Mouse (Mus musculus) spleen, adult 2 months (tissue): ENCODE measurements at regions not wholly inside any gene's neighbourhood (a gene's known extent, or its start where the extent isn't known, plus 50 kb on each side); places are given as distances from the start of the nearest gene placed in this dataset.
"Not testable (repeated sequence)": the region's sequence is repeated elsewhere in the genome, so short reads cannot be mapped to it uniquely, and the experiment has no call there.

Experiments used
- DNase-seq, 2 experiments: peaks; one replicate each; pipeline versions ENCODE4 v3.0.0 to v3.0.0-alpha.2; 2012 to 2021; ENCODE audit warnings: low spot score in 2 of 2, low read depth in 1 of 2
- H3K27ac ChIP-seq: fragments of 200-500 bp; 2 replicates; pipeline ENCODE4 v1.5.1; 2012; ENCODE audit warnings: low read length, inconsistent platforms; ENCODE audit not compliant: insufficient read depth
- H3K27me3 ChIP-seq: fragments of 200-500 bp; 2 replicates; pipeline ENCODE4 v1.6.1; 2012; ENCODE audit warnings: mild to moderate bottlenecking, moderate library complexity, low read length, inconsistent platforms; ENCODE audit not compliant: control insufficient read depth, insufficient read depth
- H3K36me3 ChIP-seq: fragments of 200-500 bp; 2 replicates; pipeline ENCODE4 v1.6.1; 2012; ENCODE audit warnings: mild to moderate bottlenecking, low read length, inconsistent platforms; ENCODE audit not compliant: control insufficient read depth, insufficient read depth
- H3K4me1 ChIP-seq: fragments of 200-500 bp; 2 replicates; pipeline ENCODE4 v1.6.1; 2011; ENCODE audit warnings: inconsistent platforms; ENCODE audit not compliant: control insufficient read depth, insufficient read depth, insufficient read length
- H3K4me3 ChIP-seq: fragments of 200-500 bp; 2 replicates; pipeline ENCODE4 v1.5.1; 2011; ENCODE audit warnings: mild to moderate bottlenecking, inconsistent platforms; ENCODE audit not compliant: insufficient read depth, insufficient read length; ENCODE audit errors: extremely low read depth
- CTCF ChIP-seq: fragments of 200-500 bp; IDR thresholded peaks from 2 replicates; pipeline ENCODE4 v1.5.1; 2011; ENCODE audit warnings: mild to moderate bottlenecking, inconsistent platforms; ENCODE audit not compliant: insufficient read depth, insufficient read length, insufficient replicate concordance; ENCODE audit errors: extremely low read depth
- POLR2A ChIP-seq: fragments of 200-500 bp; IDR thresholded peaks from 2 replicates; pipeline ENCODE4 v1.6.1; 2011; ENCODE audit warnings: low read depth, low read length, inconsistent platforms
- WGBS: fragments of 180-500 bp; shearing (Covaris S2); methylation state at CpG from one replicate; pipeline ENCODE4 v1.1.7; 2018; 5-methylcytosine and 5-hydroxymethylcytosine counted together

DNA sequence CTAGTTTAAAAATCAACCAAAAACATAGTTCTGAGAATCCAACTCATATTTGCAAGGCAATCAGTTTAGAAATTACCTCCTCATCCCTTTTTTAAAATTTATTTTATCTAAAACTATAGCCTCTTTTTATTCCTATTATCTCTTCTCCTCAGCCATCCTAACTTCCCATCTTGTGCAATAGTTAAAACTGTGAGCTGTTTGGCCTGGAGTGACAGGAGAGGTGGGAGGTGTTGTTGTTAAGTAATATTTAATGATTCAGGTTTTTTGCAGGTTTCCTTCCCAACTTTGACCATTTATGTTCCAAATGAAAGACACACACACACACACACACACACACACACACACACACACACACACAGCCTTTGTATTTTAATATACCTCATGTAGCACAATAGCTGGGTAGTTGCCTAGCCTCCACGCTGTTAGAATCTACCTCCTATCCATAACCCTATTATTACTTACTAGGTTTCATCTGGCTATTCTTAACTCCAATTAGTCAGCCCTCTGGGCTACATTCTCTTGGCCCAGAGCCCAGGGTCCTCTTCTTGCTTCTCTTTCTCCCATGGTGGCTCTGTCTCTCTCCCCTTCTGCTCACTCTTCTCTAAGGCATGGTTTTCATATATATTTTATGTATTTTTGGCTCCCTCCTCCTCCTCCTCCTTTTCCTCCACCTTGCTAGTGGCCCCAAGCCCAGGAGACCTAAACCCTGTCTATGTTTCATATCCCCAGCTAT lies 113.5 kb downstream of the Olfr721-ps1 start:
- no peak for DNase-seq
- Histone ChIP-seq H3K27ac (no peak overlapping the region), H3K36me3 (no peaks in the 10 kb centered on the region), H3K27me3 (no peaks in the 10 kb centered on the region), H3K4me3 (no peak overlapping the region), H3K4me1 (peaks cover 4% of the 10 kb centered on the region; the same call in 1 of the 2 replicates)
- TF ChIP-seq CTCF (no peak), POLR2A (no peak)
- 74% methylated on average over 1 of the region's 1 CpGs for WGBS

- Histone ChIP-seq H3K27me3 (no peaks in the 10 kb centered on the region), H3K4me1 (peaks cover 4% of the 10 kb centered on the region; the same call in 1 of the 2 replicates), H3K27ac (no peak overlapping the region), H3K36me3 (no peaks in the 10 kb centered on the region), H3K4me3 (no peak overlapping the region)
- WGBS = 52% methylated on average over 2 of the region's 2 CpGs
- no peak for TF ChIP-seq CTCF
- no peak for TF ChIP-seq POLR2A
- no peak for DNase-seq
Observed at GRCm38 (mm10) chr14:14515363-14515762, 114.3 kb downstream of the Olfr721-ps1 start.

DNA sequence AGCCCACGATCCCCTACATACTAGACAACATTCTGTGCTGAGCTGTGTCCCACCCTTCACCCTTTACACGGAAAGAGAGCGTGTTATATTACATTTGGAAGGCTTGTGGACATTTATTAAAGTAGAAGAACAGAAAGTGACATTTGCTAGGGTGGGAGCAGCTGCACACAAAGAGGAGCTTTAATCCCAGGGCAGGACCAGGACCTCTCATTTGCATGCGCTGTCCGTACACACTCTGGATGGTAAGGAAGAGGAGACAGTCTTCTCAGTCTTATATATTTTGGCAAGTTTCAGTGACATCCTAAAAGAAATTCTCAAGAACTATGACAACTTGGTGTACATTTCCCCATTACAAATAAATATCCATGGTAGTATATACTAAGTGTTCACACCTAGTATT lies 114.8 kb downstream of the Olfr721-ps1 start:
- WGBS = 79% methylated on average over 5 of the region's 5 CpGs
- TF ChIP-seq CTCF (no peak), POLR2A (no peak)
- no peak overlapping the region for H3K4me3 ChIP-seq

GRCm38 (mm10) chr14:14518027-14518426 lies 116.9 kb downstream of the Olfr721-ps1 start:
- 86% methylated on average over 1 of the region's 1 CpGs for WGBS
- no peak for DNase-seq
- no peak for TF ChIP-seq CTCF
- no peak for TF ChIP-seq POLR2A
- no peak overlapping the region for H3K4me3 ChIP-seq
- H3K4me1 ChIP-seq = no peaks in the 10 kb centered on the region; the same call in 1 of the 2 replicates
- H3K36me3 ChIP-seq = no peaks in the 10 kb centered on the region
- H3K27me3 ChIP-seq = no peaks in the 10 kb centered on the region
- no peak overlapping the region for H3K27ac ChIP-seq

More for the DNA sequence above, 114.8 kb downstream of the Olfr721-ps1 start:
- no peak for DNase-seq
- Histone ChIP-seq H3K27ac (no peak overlapping the region), H3K27me3 (no peaks in the 10 kb centered on the region), H3K36me3 (no peaks in the 10 kb centered on the region), H3K4me1 (peaks cover 4% of the 10 kb centered on the region; the same call in 1 of the 2 replicates)

DNA sequence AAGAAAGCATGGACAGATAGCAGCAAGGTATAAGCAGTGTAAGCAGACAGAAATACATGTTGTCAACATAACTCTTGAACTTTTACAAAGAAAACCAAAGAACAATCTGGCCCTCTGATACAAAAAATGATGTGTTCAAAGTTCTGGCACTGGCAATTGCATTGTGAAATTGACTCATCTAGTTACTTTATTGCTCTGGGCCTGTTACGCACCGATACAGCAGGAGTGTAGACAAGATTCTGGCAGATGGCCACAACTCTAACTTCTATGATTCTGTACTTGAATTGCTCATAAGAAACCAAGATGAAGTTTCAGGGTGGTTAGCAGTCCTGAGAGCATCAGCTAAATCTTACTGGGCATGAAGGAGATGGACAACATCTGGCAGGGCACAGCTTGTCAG lies 117.7 kb downstream of the Olfr721-ps1 start:
- no peaks in the 10 kb centered on the region for H3K36me3 ChIP-seq
- WGBS = 90% methylated on average over 2 of the region's 2 CpGs
- no peaks in the 10 kb centered on the region for H3K4me1 ChIP-seq
- TF ChIP-seq CTCF (no peak), POLR2A (no peak)
- H3K4me3 ChIP-seq = no peak overlapping the region
- H3K27me3 ChIP-seq = no peaks in the 10 kb centered on the region
- no peak for DNase-seq
- H3K27ac ChIP-seq = no peak overlapping the region

- no peak overlapping the region for H3K4me3 ChIP-seq
- no peak for TF ChIP-seq CTCF
- no peak overlapping the region for H3K27ac ChIP-seq
- no peaks in the 10 kb centered on the region for H3K36me3 ChIP-seq
- H3K4me1 ChIP-seq = no peaks in the 10 kb centered on the region
- no peaks in the 10 kb centered on the region for H3K27me3 ChIP-seq
- no peak for DNase-seq
Observed at GRCm38 (mm10) chr14:14520195-14520594, 119.1 kb downstream of the Olfr721-ps1 start.

DNA sequence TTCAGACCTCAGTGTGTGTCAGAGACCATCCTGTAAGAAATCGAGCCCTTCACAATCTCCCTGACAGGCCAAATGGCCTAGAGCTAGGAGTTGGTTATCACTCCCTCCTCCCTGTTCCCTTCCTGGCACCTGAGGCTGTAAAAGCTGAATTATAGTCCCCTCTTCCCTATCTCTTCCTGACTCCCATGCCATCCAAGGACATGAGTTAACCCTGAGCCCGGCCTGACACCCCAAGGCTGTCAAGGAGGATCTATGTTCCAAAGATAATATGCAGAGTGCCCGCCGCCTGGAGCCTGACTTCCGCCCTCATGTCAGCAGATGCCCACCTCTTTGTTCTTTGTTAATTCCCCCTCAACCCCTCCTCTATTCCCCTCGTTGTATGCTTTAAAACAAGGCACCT lies 120.2 kb downstream of the Olfr721-ps1 start:
- not testable (repeated sequence) for H3K27ac ChIP-seq, H3K4me3 ChIP-seq, H3K4me1 ChIP-seq, H3K27me3 ChIP-seq, H3K36me3 ChIP-seq, DNase-seq
- WGBS = 82% methylated on average over 6 of the region's 6 CpGs
